Mouse (Mus musculus) limb, embryonic 11.5 days (tissue): ENCODE results near the gene Gm1993. TPM values are rescaled to one million over a fixed set of nuclear protein-coding genes. Genes with fewer than 3 reads are reported as not detected.
"Not testable (repeated sequence)": the region's sequence is repeated elsewhere in the genome, so short reads cannot be mapped to it uniquely, and the experiment has no call there.

ENCODE experiments used
- ATAC-seq: fragments of 200-750 bp; cut with Nextera tagmentation; 2 replicates; pipeline ENCODE4 v1.8.0; 2017; ENCODE audit warnings: low read depth; ENCODE audit not compliant: insufficient number of reproducible peaks, low FRiP score, low TSS enrichment
- DNase-seq: peaks from one replicate; pipeline ENCODE4 v3.0.0-alpha.2; 2015; ENCODE audit warnings: low spot score
- H3K27ac ChIP-seq: fragments of 300-500 bp; sonication (generic); replicated peaks from 2 replicates; pipeline ENCODE4 v1.5.1; 2014; ENCODE audit warnings: low read depth, mild to moderate bottlenecking, low read length
- H3K27me3 ChIP-seq: fragments of 300-500 bp; sonication (generic); 2 replicates; pipeline ENCODE4 v1.6.1; 2014; ENCODE audit warnings: mild to moderate bottlenecking, low read length, mixed read lengths; ENCODE audit not compliant: control insufficient read depth, insufficient read depth
- H3K36me3 ChIP-seq: fragments of 300-500 bp; sonication (generic); 2 replicates; pipeline ENCODE4 v1.6.1; 2014; ENCODE audit warnings: mild to moderate bottlenecking, low read length, moderate library complexity, mixed read lengths; ENCODE audit not compliant: control insufficient read depth, insufficient read depth
- H3K4me1 ChIP-seq: fragments of 300-500 bp; sonication (generic); 2 replicates; pipeline ENCODE4 v1.6.1; 2014; ENCODE audit warnings: low read length, mixed read lengths; ENCODE audit not compliant: control insufficient read depth, insufficient read depth
- H3K4me2 ChIP-seq: fragments of 300-500 bp; sonication (generic); 2 replicates; pipeline ENCODE4 v1.6.1; 2014; ENCODE audit warnings: low read depth, mild to moderate bottlenecking, moderate library complexity; ENCODE audit not compliant: severe bottlenecking
- H3K4me3 ChIP-seq: fragments of 300-500 bp; sonication (generic); 2 replicates; pipeline ENCODE4 v1.5.1; 2014; ENCODE audit warnings: low read depth, low read length
- H3K9ac ChIP-seq: fragments of 300-500 bp; sonication (generic); 2 replicates; pipeline ENCODE4 v1.6.1; 2014; ENCODE audit warnings: mild to moderate bottlenecking, low read length
- H3K9me3 ChIP-seq: fragments of 300-500 bp; sonication (generic); 2 replicates; pipeline ENCODE4 v1.6.1; 2016; ENCODE audit warnings: low read length; ENCODE audit not compliant: control insufficient read depth
- WGBS: fragments of 180-500 bp; shearing (Covaris S2); extraction: QIAGEN DNeasy Blood & Tissue Kit; methylation state at CpG from one replicate; pipeline ENCODE4 v1.1.7; 2014; 5-methylcytosine and 5-hydroxymethylcytosine counted together
- polyA plus RNA-seq: library from polyadenylated mRNA; unstranded; fragments of >200 nt; fragmentation: Nextera tagmentation; extraction: Ambion mirVana; gene quantifications from 2 replicates; pipeline ENCODE4 v1.2.1, GENCODE M21; 2014

Gene Gm1993
- polyA plus RNA-seq, result not detected in 2 replicates

GRCm38 (mm10) chrX:25570352-25570751 lies at the start of gene Gm1993:
TSS of gene Gm1993 (minus strand) at chrX:25570452.
- not testable (repeated sequence) for ATAC-seq, H3K27me3 ChIP-seq, H3K4me3 ChIP-seq, H3K36me3 ChIP-seq, H3K9me3 ChIP-seq, H3K27ac ChIP-seq, DNase-seq, H3K9ac ChIP-seq, H3K4me1 ChIP-seq, H3K4me2 ChIP-seq
- 89% methylated on average over 7 of the region's 7 CpGs for WGBS
